Mouse (Mus musculus): ENCODE measurements at regions not wholly inside any gene's neighbourhood (a gene's known extent, or its start where the extent isn't known, plus 50 kb on each side); places are given as distances from the start of the nearest gene placed in this dataset.

DNA sequence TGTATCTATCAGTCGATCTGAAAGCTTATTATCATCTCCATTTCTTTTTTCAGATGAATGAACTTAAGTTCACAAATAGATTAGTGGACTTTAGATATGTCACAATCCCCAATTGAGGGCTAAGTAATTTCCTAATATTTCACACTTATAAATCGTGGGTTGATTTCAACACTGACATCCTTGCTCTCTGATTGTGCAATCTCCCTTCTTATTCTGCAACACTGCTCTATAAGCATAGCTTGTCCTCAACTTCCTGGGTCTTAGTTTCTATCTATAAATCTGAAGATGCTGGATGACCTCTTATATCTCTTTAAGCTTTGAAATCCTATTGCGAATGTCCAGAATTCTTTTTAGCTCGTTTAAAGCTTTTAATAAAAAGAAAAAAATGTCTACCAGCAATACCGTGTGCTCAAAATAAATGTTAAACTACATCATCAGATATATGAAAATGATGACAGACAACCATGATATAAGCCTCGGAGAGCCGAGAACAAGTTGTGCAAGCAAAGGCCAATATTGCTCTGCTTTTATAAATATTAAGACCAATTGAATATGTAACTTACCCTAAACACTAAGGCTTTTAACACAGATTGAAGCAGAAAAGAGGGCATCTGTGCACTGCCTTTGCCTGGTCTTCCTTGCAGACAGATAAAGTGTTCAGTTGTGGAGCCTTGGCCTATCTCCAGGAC is 161.4 kb downstream of the Usp25 start:
- TF ChIP-seq POLR2A (IDR thresholded peaks at IDR 0.05; ENCODE audit: borderline replicate concordance, low read depth, low read length), result no peak
- TF ChIP-seq CTCF (IDR thresholded peaks at IDR 0.05; ENCODE audit: low read depth, low read length), result no peak

All from bone marrow macrophage, adult 2 months (primary cell).